ENCODE assay signal across 33 mouse cellular contexts in the genomic region with DNA sequence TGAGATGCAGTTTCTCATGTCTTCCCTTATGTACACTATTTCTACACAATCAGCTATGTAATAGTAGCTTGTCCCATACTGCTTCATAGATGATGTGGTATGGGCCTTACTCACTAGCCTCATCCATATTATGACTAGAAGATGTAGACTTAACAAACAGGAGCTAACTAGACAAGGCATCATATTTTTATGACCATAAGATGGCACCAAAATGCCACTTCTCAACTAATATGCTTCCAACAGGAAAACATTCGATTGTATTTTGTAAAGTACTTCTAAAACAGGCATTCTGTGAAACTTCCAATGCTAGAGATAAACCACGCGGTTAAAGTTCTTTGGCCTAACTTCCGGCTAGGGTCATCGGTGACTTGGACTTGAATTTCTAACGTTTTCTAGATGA. TPM values are rescaled to one million over a fixed set of nuclear protein-coding genes. Genes with fewer than 3 reads are reported as not detected.
DNase-seq lines count a peak whose midpoint lies in the region; ATAC-seq and TF ChIP-seq lines count a peak whose summit lies in the region.
"Had no signal": no experiment of that assay in that cellular context is flagged by ENCODE, and none has a peak within 500 bp of the region (broad histone marks: within the 10 kb centered on the region; RNA-seq: fewer than 3 reads in every experiment).

No protein-coding gene starts in this region.

- peak; percentile 40; the same call in 1 of the 2 replicates for TF ChIP-seq CTCF in hindbrain, postnatal 0 days (IDR thresholded peaks at IDR 0.05; ENCODE audit: low read depth)
- TF ChIP-seq CTCF in liver, postnatal 0 days (IDR thresholded peaks at IDR 0.05; ENCODE audit: low read depth): 0 out of 2 replicates have a peak, but pooled peaks have one; percentile 17

- DNase-seq in hindbrain, postnatal 0 days (ENCODE audit: low spot score): peak; percentile 42
- DNase-seq in liver, postnatal 0 days: no peak
- no peak for DNase-seq in liver, embryonic 11.5 days (ENCODE audit: low spot score)
- DNase-seq in 416B (ENCODE audit: low read depth) (peak; percentile 44), adipocyte (ENCODE audit: low spot score) (peak; percentile 10)
- no peak for DNase-seq in urinary bladder, postnatal 36 days (ENCODE audit: low spot score in 2 of 2)
- DNase-seq: adrenal gland, postnatal 14 days; cerebellum, adult 18-20 months; cerebellum, postnatal 14 days; gastrocnemius, postnatal 10 days; kidney, adult 9 months; kidney, postnatal 25 days; lung, postnatal 36 days; right cerebral cortex, postnatal 4 days; thymus, postnatal 4 days had no signal

- no peaks in the 10 kb centered on the region for H3K4me1 ChIP-seq in hindbrain, postnatal 0 days (ENCODE audit: insufficient read depth, low read length)
- H3K4me1 ChIP-seq in hindbrain, embryonic 16.5 days (ENCODE audit: control insufficient read depth, insufficient read depth, low read depth, low read length): no peaks in the 10 kb centered on the region
- no peaks in the 10 kb centered on the region for H3K4me1 ChIP-seq in liver, postnatal 0 days (ENCODE audit: insufficient read depth)
- H3K4me1 ChIP-seq in liver, embryonic 11.5 days (replicated peaks; ENCODE audit: control insufficient read depth, insufficient read depth, low read length): no peaks in the 10 kb centered on the region
- no peaks in the 10 kb centered on the region for H3K4me1 ChIP-seq in heart, embryonic 12.5 days (replicated peaks)
- H3K4me1 ChIP-seq: forebrain, embryonic 12.5 days; heart, embryonic 15.5 days; hindbrain, embryonic 12.5 days; limb, embryonic 10.5 days; limb, embryonic 15.5 days; lung, embryonic 15.5 days; neural tube, embryonic 12.5 days had no signal

- no peak overlapping the region for H3K4me2 ChIP-seq in hindbrain, postnatal 0 days (ENCODE audit: low read depth, low read length)
- H3K4me2 ChIP-seq in hindbrain, embryonic 16.5 days (ENCODE audit: low read length): no peak overlapping the region
- H3K4me2 ChIP-seq in liver, postnatal 0 days (ENCODE audit: low read depth, low read length): no peak overlapping the region
- H3K4me2 ChIP-seq in liver, embryonic 11.5 days: no peak overlapping the region
- no peak overlapping the region for H3K4me2 ChIP-seq in heart, embryonic 12.5 days
- H3K4me2 ChIP-seq: forebrain, embryonic 12.5 days; heart, embryonic 15.5 days; hindbrain, embryonic 12.5 days; limb, embryonic 15.5 days; lung, embryonic 15.5 days; neural tube, embryonic 12.5 days had no signal

- H3K27ac ChIP-seq in hindbrain, postnatal 0 days: no peak overlapping the region
- no peak overlapping the region for H3K27ac ChIP-seq in hindbrain, embryonic 16.5 days (ENCODE audit: low read depth, low read length)
- H3K27ac ChIP-seq in liver, postnatal 0 days (ENCODE audit: low read depth): no peak overlapping the region
- H3K27ac ChIP-seq in liver, embryonic 11.5 days (ENCODE audit: low read depth, low read length): no peak overlapping the region
- H3K27ac ChIP-seq in heart, embryonic 12.5 days (ENCODE audit: poor library complexity, severe bottlenecking): no peak overlapping the region
- H3K27ac ChIP-seq: forebrain, embryonic 12.5 days; heart, embryonic 15.5 days; hindbrain, embryonic 12.5 days; limb, embryonic 10.5 days; limb, embryonic 15.5 days; liver, embryonic 14.5 days; lung, embryonic 15.5 days; neural tube, embryonic 12.5 days had no signal

- no peaks in the 10 kb centered on the region for H3K9me3 ChIP-seq in hindbrain, postnatal 0 days (ENCODE audit: low read length)
- H3K9me3 ChIP-seq in hindbrain, embryonic 16.5 days (ENCODE audit: control insufficient read depth, low read length): no peaks in the 10 kb centered on the region
- no peaks in the 10 kb centered on the region for H3K9me3 ChIP-seq in liver, postnatal 0 days (ENCODE audit: low read length)
- H3K9me3 ChIP-seq in liver, embryonic 11.5 days (ENCODE audit: control insufficient read depth, low read length): no peaks in the 10 kb centered on the region
- H3K9me3 ChIP-seq in heart, embryonic 12.5 days (replicated peaks): no peaks in the 10 kb centered on the region
- H3K9me3 ChIP-seq: forebrain, embryonic 12.5 days; G1E; heart, embryonic 15.5 days; hindbrain, embryonic 12.5 days; limb, embryonic 10.5 days; limb, embryonic 15.5 days; lung, embryonic 15.5 days; neural tube, embryonic 12.5 days had no signal

- no peak for ATAC-seq in hindbrain, postnatal 0 days
- no peak for ATAC-seq in hindbrain, embryonic 16.5 days
- no peak for ATAC-seq in liver, postnatal 0 days
- no peak for ATAC-seq in liver, embryonic 11.5 days (replicated peaks; ENCODE audit: low FRiP score)
- ATAC-seq in heart, embryonic 12.5 days (ENCODE audit: insufficient number of reproducible peaks, low FRiP score): no peak
- ATAC-seq: midbrain, embryonic 16.5 days; Patski had no signal

- no peak for TF ChIP-seq EP300 in liver, postnatal 0 days (IDR thresholded peaks at IDR 0.05; ENCODE audit: low read depth)

- H3K36me3 ChIP-seq in hindbrain, postnatal 0 days (ENCODE audit: insufficient read depth, low read length): peaks cover 13% of the 10 kb centered on the region
- peaks cover 7% of the 10 kb centered on the region for H3K36me3 ChIP-seq in hindbrain, embryonic 16.5 days (ENCODE audit: control insufficient read depth, insufficient read depth, low read length)
- H3K36me3 ChIP-seq in liver, postnatal 0 days (replicated peaks; ENCODE audit: insufficient read depth, low read length): peaks cover 31% of the 10 kb centered on the region
- no peaks in the 10 kb centered on the region; the same call in 1 of the 2 replicates for H3K36me3 ChIP-seq in liver, embryonic 11.5 days (ENCODE audit: control insufficient read depth, insufficient read depth, low read length)
- H3K36me3 ChIP-seq in heart, embryonic 12.5 days: peaks cover 40% of the 10 kb centered on the region

- H3K27me3 ChIP-seq in hindbrain, postnatal 0 days (ENCODE audit: insufficient read depth, low read length): no peaks in the 10 kb centered on the region
- no peaks in the 10 kb centered on the region for H3K27me3 ChIP-seq in hindbrain, embryonic 16.5 days (replicated peaks; ENCODE audit: control insufficient read depth, insufficient read depth, low read length)
- H3K27me3 ChIP-seq in liver, postnatal 0 days (ENCODE audit: insufficient read depth, low read length): no peaks in the 10 kb centered on the region
- no peaks in the 10 kb centered on the region for H3K27me3 ChIP-seq in liver, embryonic 11.5 days (replicated peaks; ENCODE audit: control insufficient read depth, insufficient read depth, low read length)
- H3K27me3 ChIP-seq in heart, embryonic 12.5 days (replicated peaks): no peaks in the 10 kb centered on the region
- H3K27me3 ChIP-seq: forebrain, embryonic 12.5 days; heart, embryonic 15.5 days; hindbrain, embryonic 12.5 days; limb, embryonic 15.5 days; lung, embryonic 15.5 days; neural tube, embryonic 12.5 days; Patski had no signal

- whole genome bisulfite sequencing in hindbrain, postnatal 0 days: 91% methylated on average over 6 of the region's 6 CpGs
- WGBS in hindbrain, embryonic 16.5 days: 97% methylated on average over 6 of the region's 6 CpGs
- 87% methylated on average over 6 of the region's 6 CpGs for WGBS in liver, postnatal 0 days (ENCODE audit: insufficient replicate concordance)
- 88% methylated on average over 6 of the region's 6 CpGs for WGBS in liver, embryonic 11.5 days
- 92% methylated on average over 6 of the region's 6 CpGs for WGBS in heart, embryonic 12.5 days

- no peak overlapping the region for H3K4me3 ChIP-seq in hindbrain, postnatal 0 days (ENCODE audit: low read length)
- H3K4me3 ChIP-seq in hindbrain, embryonic 16.5 days (ENCODE audit: low read length): no peak overlapping the region
- no peak overlapping the region for H3K4me3 ChIP-seq in liver, postnatal 0 days (ENCODE audit: low read depth, low read length)
- no peak overlapping the region for H3K4me3 ChIP-seq in liver, embryonic 11.5 days (ENCODE audit: low read depth, low read length)
- no peak overlapping the region for H3K4me3 ChIP-seq in heart, embryonic 12.5 days
- H3K4me3 ChIP-seq: erythroblast, embryonic 14.5 days; forebrain, embryonic 12.5 days; heart, embryonic 15.5 days; hindbrain, embryonic 12.5 days; limb, embryonic 10.5 days; limb, embryonic 15.5 days; lung, embryonic 15.5 days; myocyte; neural tube, embryonic 12.5 days had no signal

- no peak overlapping the region for H3K9ac ChIP-seq in hindbrain, postnatal 0 days (replicated peaks; ENCODE audit: low read length)
- no peak overlapping the region for H3K9ac ChIP-seq in hindbrain, embryonic 16.5 days (ENCODE audit: low read depth, low read length)
- no peak overlapping the region for H3K9ac ChIP-seq in liver, postnatal 0 days (replicated peaks)
- no peak overlapping the region for H3K9ac ChIP-seq in liver, embryonic 11.5 days (ENCODE audit: low read depth, low read length)
- no peak overlapping the region for H3K9ac ChIP-seq in heart, embryonic 12.5 days
- H3K9ac ChIP-seq: forebrain, embryonic 12.5 days; heart, embryonic 15.5 days; hindbrain, embryonic 12.5 days; limb, embryonic 15.5 days; liver, embryonic 14.5 days; lung, embryonic 15.5 days; neural tube, embryonic 12.5 days had no signal

RNA-seq across cellular contexts. Expression of gene Nek11, which starts 13.2 kb away (rescaled TPM):
- total RNA-seq in hindbrain, postnatal 0 days (2014; rRNA removed): 1.3 and 2.4 TPM in 2 replicates
- polyA plus RNA-seq in hindbrain, postnatal 0 days (2015; fragmentation: Nextera tagmentation; extraction: Ambion mirVana): 2.1 and 2.7 TPM in 2 replicates
- 3.0 and 3.2 TPM in 2 replicates for polyA plus RNA-seq in hindbrain, embryonic 16.5 days (2015; fragmentation: Nextera tagmentation; extraction: Ambion mirVana)
- 0.05 TPM in 1 of 2 replicates, not detected in the other for polyA plus RNA-seq in liver, postnatal 0 days (2015; fragmentation: Nextera tagmentation; extraction: Ambion mirVana)
- 0.13 and 0.29 TPM in 2 replicates for polyA plus RNA-seq in liver, embryonic 11.5 days (2014; fragmentation: Nextera tagmentation; extraction: Ambion mirVana)
- polyA plus RNA-seq in heart, embryonic 12.5 days (2016; fragmentation: Nextera tagmentation; extraction: Ambion mirVana): 0.10 TPM in 1 of 2 replicates, not detected in the other
- total RNA-seq: adrenal gland, postnatal 14 days; G1E; heart, postnatal 25 days; megakaryocyte-erythroid progenitor cell, adult 5-6 weeks had no signal
- polyA plus RNA-seq: erythroblast, embryonic 14.5 days; G1E; liver, embryonic 14.5 days; spleen, adult 2 months had no signal

RNA-seq across cellular contexts. Expression of gene Aste1, which starts 13.4 kb away (rescaled TPM):
- 5.2 and 6.4 TPM in 2 replicates for total RNA-seq in hindbrain, postnatal 0 days (2014; rRNA removed)
- polyA plus RNA-seq in hindbrain, postnatal 0 days (2015; fragmentation: Nextera tagmentation; extraction: Ambion mirVana): 7.1 and 7.9 TPM in 2 replicates
- polyA plus RNA-seq in hindbrain, embryonic 16.5 days (2015; fragmentation: Nextera tagmentation; extraction: Ambion mirVana): 9.5 and 10.5 TPM in 2 replicates
- 3.7 and 5.1 TPM in 2 replicates for polyA plus RNA-seq in liver, postnatal 0 days (2015; fragmentation: Nextera tagmentation; extraction: Ambion mirVana)
- 10.8 and 11.4 TPM in 2 replicates for polyA plus RNA-seq in liver, embryonic 11.5 days (2014; fragmentation: Nextera tagmentation; extraction: Ambion mirVana)
- polyA plus RNA-seq in heart, embryonic 12.5 days (2016; fragmentation: Nextera tagmentation; extraction: Ambion mirVana): 17.7 and 18.5 TPM in 2 replicates

Comparison
In these comparisons a context has a peak if more than half of its experiments do, and no peak if none do; other contexts are left out.
1. DNase-seq: peak in hindbrain, postnatal 0 days (single experiment), 416B (single experiment) and adipocyte (single experiment); none in liver, postnatal 0 days (single experiment), liver, embryonic 11.5 days (single experiment) and urinary bladder, postnatal 36 days (0 of 2).